Mouse (Mus musculus) small intestine, adult 2 months (tissue): Measurements from ENCODE around the gene Lmbrd2. TPM values are rescaled to one million over a fixed set of nuclear protein-coding genes. Genes with fewer than 3 reads are reported as not detected.
"Not testable (repeated sequence)": the region's sequence is repeated elsewhere in the genome, so short reads cannot be mapped to it uniquely, and the experiment has no call there.

ENCODE experiments used
- H3K27ac ChIP-seq: fragments of 200-500 bp; 2 replicates; pipeline ENCODE4 v1.5.1; 2012; ENCODE audit warnings: low read depth, low read length, control low read depth, inconsistent platforms; ENCODE audit not compliant: insufficient read depth
- H3K27me3 ChIP-seq: fragments of 200-500 bp; 2 replicates; pipeline ENCODE4 v1.6.1; 2012; ENCODE audit warnings: mild to moderate bottlenecking, moderate library complexity, low read length, inconsistent platforms; ENCODE audit not compliant: control insufficient read depth, insufficient read depth
- H3K36me3 ChIP-seq: fragments of 200-500 bp; 2 replicates; pipeline ENCODE4 v1.6.1; 2012; ENCODE audit warnings: mild to moderate bottlenecking, low read length, control low read depth, inconsistent platforms; ENCODE audit not compliant: control insufficient read depth, insufficient read depth
- H3K4me1 ChIP-seq: fragments of 200-500 bp; 2 replicates; pipeline ENCODE4 v1.6.1; 2012; ENCODE audit warnings: low read length, inconsistent platforms, mixed read lengths; ENCODE audit not compliant: control insufficient read depth, insufficient read depth, insufficient read length
- H3K4me3 ChIP-seq: fragments of 200-500 bp; 2 replicates; pipeline ENCODE4 v1.5.1; 2012; ENCODE audit warnings: low read depth, mild to moderate bottlenecking, control low read depth, inconsistent platforms, low read length, moderate library complexity
- CTCF ChIP-seq: fragments of 200-500 bp; IDR thresholded peaks from 2 replicates; pipeline ENCODE4 v1.5.1; 2012; ENCODE audit warnings: low read depth, mild to moderate bottlenecking, control low read depth, inconsistent platforms, low read length, moderate library complexity, mixed read lengths; ENCODE audit not compliant: insufficient replicate concordance, insufficient read length; ENCODE audit errors: extremely low read depth
- POLR2A ChIP-seq: fragments of 200-500 bp; IDR thresholded peaks from 2 replicates; pipeline ENCODE4 v1.6.1; 2012; ENCODE audit warnings: low read depth, mild to moderate bottlenecking, control low read depth, inconsistent platforms, low read length, moderate library complexity
- WGBS: fragments of 180-500 bp; shearing (Covaris S2); methylation state at CpG from one replicate; pipeline ENCODE4 v1.1.7; 2018; 5-methylcytosine and 5-hydroxymethylcytosine counted together
- polyA plus RNA-seq: library from polyadenylated mRNA; depleted of rRNA; stranded (reverse); fragments of >200 nt; gene quantifications from 2 replicates; pipeline ENCODE4 v1.2.3, GENCODE M21; 2012

Gene Lmbrd2
- polyA plus RNA-seq, 1 experiment: 10.8 TPM

GRCm38 (mm10) chr15:9183995-9184394, 43.6 kb downstream of the Lmbrd2 start:
- Histone ChIP-seq H3K36me3 (peaks cover 38% of the 10 kb centered on the region), H3K4me1 (no peaks in the 10 kb centered on the region), H3K4me3 (no peak overlapping the region), H3K27me3 (no peaks in the 10 kb centered on the region), H3K27ac (no peak overlapping the region)
- WGBS: 97% methylated on average over 5 of the region's 5 CpGs
- TF ChIP-seq CTCF (no peak), POLR2A (no peak)

GRCm38 (mm10) chr15:9189796-9190195, 49.4 kb downstream of the Lmbrd2 start:
- Histone ChIP-seq H3K27ac (no peak overlapping the region), H3K4me1 (no peaks in the 10 kb centered on the region), H3K27me3 (no peaks in the 10 kb centered on the region), H3K36me3 (peaks cover 36% of the 10 kb centered on the region), H3K4me3 (no peak overlapping the region)
- TF ChIP-seq POLR2A (no peak), CTCF (no peak)
- WGBS: 89% methylated on average over 2 of the region's 2 CpGs

GRCm38 (mm10) chr15:9192685-9193084, 52.3 kb downstream of the Lmbrd2 start:
- peaks cover 32% of the 10 kb centered on the region for H3K36me3 ChIP-seq
- not testable (repeated sequence) for H3K27me3 ChIP-seq, H3K4me3 ChIP-seq, H3K4me1 ChIP-seq, H3K27ac ChIP-seq

GRCm38 (mm10) chr15:9198421-9198820, 58.1 kb downstream of the Lmbrd2 start:
- no peak for TF ChIP-seq CTCF
- TF ChIP-seq POLR2A: no peak
- whole genome bisulfite sequencing: 60% methylated on average over 6 of the region's 6 CpGs
- H3K4me1 ChIP-seq: no peaks in the 10 kb centered on the region

GRCm38 (mm10) chr15:9211891-9212290, 71.5 kb downstream of the Lmbrd2 start:
- no peaks in the 10 kb centered on the region for H3K27me3 ChIP-seq
- no peak overlapping the region for H3K27ac ChIP-seq
- H3K36me3 ChIP-seq: no peaks in the 10 kb centered on the region
- H3K4me1 ChIP-seq: no peaks in the 10 kb centered on the region
- H3K4me3 ChIP-seq: no peak overlapping the region
- no peak for TF ChIP-seq POLR2A
- TF ChIP-seq CTCF: no peak

More at GRCm38 (mm10) chr15:9198421-9198820, 58.1 kb downstream of the Lmbrd2 start:
- Histone ChIP-seq H3K36me3 (peaks cover 18% of the 10 kb centered on the region), H3K27me3 (no peaks in the 10 kb centered on the region), H3K27ac (no peak overlapping the region), H3K4me3 (no peak overlapping the region)

- not testable (repeated sequence) for H3K4me1 ChIP-seq, H3K4me3 ChIP-seq, H3K36me3 ChIP-seq, H3K27ac ChIP-seq, H3K27me3 ChIP-seq
- WGBS: 58% methylated on average over 3 of the region's 3 CpGs
These were observed 72.7 kb downstream of the Lmbrd2 start for GRCm38 (mm10) chr15:9213026-9213425.

GRCm38 (mm10) chr15:9213431-9213830, 73.1 kb downstream of the Lmbrd2 start:
- not testable (repeated sequence) for H3K27me3 ChIP-seq, H3K36me3 ChIP-seq, H3K4me1 ChIP-seq, H3K27ac ChIP-seq, H3K4me3 ChIP-seq
- 86% methylated on average over 7 of the region's 7 CpGs for WGBS

GRCm38 (mm10) chr15:9216446-9216845, 76.1 kb downstream of the Lmbrd2 start:
- TF ChIP-seq CTCF (no peak), POLR2A (no peak)
- WGBS: 85% methylated on average over 5 of the region's 5 CpGs
- H3K4me3 ChIP-seq: no peak overlapping the region
- no peaks in the 10 kb centered on the region for H3K27me3 ChIP-seq
- H3K36me3 ChIP-seq: no peaks in the 10 kb centered on the region
- H3K4me1 ChIP-seq: no peaks in the 10 kb centered on the region
- H3K27ac ChIP-seq: no peak overlapping the region

GRCm38 (mm10) chr15:9230917-9231316, 90.6 kb downstream of the Lmbrd2 start:
- H3K4me1 ChIP-seq, H3K27ac ChIP-seq, H3K36me3 ChIP-seq, H3K4me3 ChIP-seq, H3K27me3 ChIP-seq: not testable (repeated sequence)
- WGBS: 73% methylated on average over 4 of the region's 4 CpGs
